Mouse (Mus musculus) 3134 (cell line): ENCODE measurements around the gene Fndc3a.

ENCODE experiments used
- DNase-seq: peaks from one replicate; pipeline ENCODE4 v3.0.0-alpha.2; 2011; ENCODE audit warnings: low spot score; ENCODE audit not compliant: insufficient read length; ENCODE audit errors: extremely low read depth

Gene Fndc3a

GRCm38 (mm10) chr14:72709710-72710340, at the start of gene Fndc3a:
Gene Fndc3a (minus strand): TSS chr14:72710003.
- peak; percentile 81 for DNase-seq

- DNase-seq = no peak
These were observed 43.1 kb upstream of the Fndc3a start for GRCm38 (mm10) chr14:72752893-72753292.

GRCm38 (mm10) chr14:72750426-72751182, 40.8 kb upstream of the Fndc3a start:
- no peak for DNase-seq

- no peak for DNase-seq
These were observed 38.5 kb upstream of the Fndc3a start for GRCm38 (mm10) chr14:72748331-72748730.

DNA sequence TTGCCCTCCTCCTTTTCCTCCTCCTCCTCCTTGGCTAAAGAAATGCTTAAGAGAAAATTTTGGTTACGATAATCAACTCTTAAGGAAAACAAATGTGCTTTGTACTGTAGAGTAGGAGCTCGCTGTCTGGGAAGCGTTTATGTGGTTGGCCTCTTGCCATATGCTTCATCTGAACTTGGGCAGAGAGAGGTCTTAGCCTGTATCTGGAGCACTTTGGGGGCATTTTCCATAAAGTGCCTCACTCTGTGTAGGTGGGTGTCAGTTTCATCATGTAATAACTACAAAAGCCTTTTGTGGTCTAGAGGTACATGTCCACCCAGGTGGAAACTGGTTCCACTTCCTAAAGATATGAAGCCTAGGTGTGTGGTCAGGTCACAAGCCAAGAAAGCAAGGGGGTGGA, 31.9 kb upstream of the Fndc3a start:
- DNase-seq = no peak

GRCm38 (mm10) chr14:72740336-72740735, 30.5 kb upstream of the Fndc3a start:
- no peak for DNase-seq

GRCm38 (mm10) chr14:72739484-72740208, 29.8 kb upstream of the Fndc3a start:
- DNase-seq = peak; percentile 60

GRCm38 (mm10) chr14:72738776-72739175, 29.0 kb upstream of the Fndc3a start:
- DNase-seq = no peak

DNA sequence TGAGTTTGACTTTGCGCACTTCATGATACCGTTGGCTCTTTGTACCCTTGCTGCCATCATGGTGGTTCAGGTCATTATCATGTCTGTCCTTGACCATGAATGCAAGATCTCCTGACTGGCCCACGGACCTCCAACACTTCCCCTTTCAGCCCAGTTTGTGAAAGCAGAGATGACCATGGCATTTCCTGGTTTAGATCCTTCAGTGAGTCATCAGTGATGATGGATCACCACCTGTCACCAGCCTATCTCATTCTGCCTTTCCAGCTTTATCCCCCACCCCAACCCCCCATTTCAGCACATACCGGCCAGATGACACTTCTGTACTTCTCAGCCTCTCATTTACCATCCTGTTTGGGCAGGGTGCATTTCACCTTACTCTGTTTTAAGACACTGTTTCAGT, 28.4 kb upstream of the Fndc3a start:
- peak; percentile 10 for DNase-seq

GRCm38 (mm10) chr14:72725865-72726264, 16.1 kb upstream of the Fndc3a start:
- no peak for DNase-seq

GRCm38 (mm10) chr14:72722274-72723053, 12.7 kb upstream of the Fndc3a start:
- no peak for DNase-seq

DNA sequence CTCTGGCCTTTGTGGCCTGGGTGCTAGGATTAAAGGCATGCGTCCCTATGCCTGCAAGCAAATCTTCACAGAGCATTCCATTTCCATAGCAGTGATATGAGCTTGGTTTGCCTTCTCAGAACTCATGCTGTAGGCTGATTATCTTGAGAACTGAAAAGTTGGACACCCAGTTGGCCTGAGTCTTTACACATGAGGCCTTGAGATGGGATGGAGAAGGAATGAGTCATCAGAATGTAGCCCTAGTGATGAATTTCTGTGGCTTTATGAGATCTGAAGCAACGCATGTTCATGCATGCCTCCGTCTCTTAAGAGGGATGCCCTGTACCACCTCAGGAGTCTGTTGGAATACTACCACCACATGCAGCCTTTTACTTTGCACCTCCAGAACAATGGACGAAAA, 6.4 kb upstream of the Fndc3a start:
- DNase-seq = peak; percentile 23

GRCm38 (mm10) chr14:72711130-72711529, 1.3 kb upstream of the Fndc3a start:
- no peak for DNase-seq

DNA sequence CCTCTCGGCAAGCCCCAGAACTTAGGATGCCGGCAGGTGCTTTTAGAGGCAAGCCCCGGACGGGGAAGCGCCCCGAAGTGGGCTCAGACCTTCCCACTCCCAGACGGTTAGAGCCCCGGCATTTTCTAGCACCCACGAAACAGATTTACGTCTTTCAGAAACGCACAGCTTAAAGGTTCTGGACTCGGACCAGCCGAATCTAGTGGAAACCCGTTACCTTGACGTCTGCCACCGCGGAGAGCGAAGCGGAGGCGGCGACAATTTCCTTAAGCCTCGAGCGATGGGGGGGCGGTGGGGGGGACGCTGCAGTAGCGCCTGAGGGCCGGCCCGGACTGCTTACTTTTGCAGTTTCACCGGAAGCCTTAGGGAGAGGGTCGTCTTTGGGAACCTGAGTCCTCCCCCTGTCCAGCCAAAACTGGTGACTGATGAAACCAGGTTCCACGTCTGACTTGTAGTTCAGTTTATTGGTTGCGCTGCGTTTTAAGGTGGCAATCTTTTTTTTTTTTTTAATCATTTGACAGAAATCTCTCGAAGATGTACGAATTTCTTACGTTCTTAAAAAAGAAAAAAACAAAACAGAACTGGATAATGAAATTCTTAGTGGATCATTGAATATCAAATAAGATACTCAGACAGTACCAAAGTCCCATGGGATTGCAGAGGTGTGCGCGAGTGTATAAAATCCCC, 681 bp upstream of the Fndc3a start:
- peak; percentile 73 for DNase-seq

- DNase-seq = peak; percentile 72
These were observed 603 bp downstream of the Fndc3a start for GRCm38 (mm10) chr14:72709091-72709709.

DNA sequence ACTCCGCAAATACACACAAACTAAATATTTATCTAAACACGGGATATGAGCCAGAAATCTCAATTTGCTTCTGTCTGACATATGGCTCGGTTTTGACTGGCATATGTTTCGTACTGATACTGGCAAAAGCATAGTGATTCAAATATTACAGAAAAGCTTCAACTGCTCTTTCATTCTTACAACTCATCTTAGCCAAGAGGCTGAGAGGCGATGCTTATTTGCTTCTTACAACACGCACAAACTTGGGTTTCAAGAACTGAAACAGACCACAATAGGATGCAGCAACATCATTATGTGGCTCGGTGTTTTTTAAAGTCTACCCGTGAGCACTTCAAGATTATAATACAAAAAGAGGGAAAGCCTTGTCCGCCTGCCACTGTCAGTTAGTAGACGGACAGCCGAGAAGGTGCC, 1.2 kb downstream of the Fndc3a start:
- DNase-seq = peak; percentile 16

DNA sequence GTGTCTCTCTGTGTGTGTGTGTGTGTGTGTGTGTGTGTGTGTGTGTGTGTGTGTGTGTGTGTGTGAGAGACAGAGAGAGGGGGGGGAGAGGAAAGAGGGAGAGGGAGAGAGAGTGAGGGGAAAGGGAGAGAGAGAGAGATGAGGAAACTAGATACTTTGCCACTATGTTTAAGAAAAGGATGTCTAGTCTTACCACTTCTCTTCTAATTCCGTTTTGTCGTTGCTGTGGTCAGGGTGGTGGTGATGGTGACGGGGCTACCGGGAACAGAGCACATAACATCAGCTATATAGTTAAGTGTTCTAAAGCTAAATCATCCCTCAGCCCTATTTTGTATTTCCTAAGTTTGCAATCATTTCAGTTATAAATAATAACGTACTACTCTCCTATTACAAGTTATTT, 9.7 kb downstream of the Fndc3a start:
- no peak for DNase-seq

- DNase-seq = no peak
These were observed 18.4 kb downstream of the Fndc3a start for GRCm38 (mm10) chr14:72691406-72691805.

GRCm38 (mm10) chr14:72689525-72689924, 20.3 kb downstream of the Fndc3a start:
- DNase-seq = no peak

DNA sequence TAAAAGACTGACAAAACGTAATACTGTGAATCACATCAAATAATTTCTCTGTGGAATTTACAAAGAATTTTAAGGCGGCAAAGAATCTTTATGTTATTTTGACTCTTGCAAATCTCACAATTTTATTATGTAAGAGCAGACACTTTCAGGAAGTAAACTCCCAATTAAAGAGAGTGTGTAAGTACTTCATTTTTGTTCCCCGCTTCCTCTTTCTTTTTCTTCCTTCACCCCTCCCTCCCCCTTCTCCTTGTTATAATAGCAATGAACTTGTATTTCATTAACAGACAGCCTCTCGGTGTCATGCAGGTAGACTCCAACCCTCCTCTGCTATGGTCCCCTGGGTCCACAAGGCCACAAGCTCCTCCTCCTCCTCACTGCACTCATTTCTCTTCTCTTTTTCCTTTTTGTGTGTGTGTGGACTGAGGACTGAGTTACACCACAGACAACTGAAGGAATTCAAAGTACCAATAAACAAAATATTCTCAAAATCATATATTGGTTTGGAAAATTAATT, 24.9 kb downstream of the Fndc3a start:
- no peak for DNase-seq
